Mouse (Mus musculus): Measurements from ENCODE around the gene Tomm5. TPM values are rescaled to one million over a fixed set of nuclear protein-coding genes. Genes with fewer than 3 reads are reported as not detected.

The Tomm5 gene
- polyA plus RNA-seq (2014; fragmentation: Illumina TruSeq; extraction: RNeasy Lipid Tissue Mini Kit (QIAGEN cat#74804); ENCODE audit: low read depth, low replicate concordance), result 129 TPM

GRCm38 (mm10) chr4:45107601-45108277 is at the start of gene Tomm5:
Tomm5 (minus strand) TSS chr4:45108114.

GRCm38 (mm10) chr4:45084021-45084894 is 23.7 kb downstream of the Tomm5 start, which contains the start of gene Fbxo10:
Fbxo10 (minus strand) TSS chr4:45084604.

Other genes with a start within 250 kb of the Tomm5 start
- 14.9 TPM for gene Grhpr, start 126.7 kb downstream of the Tomm5 start, polyA plus RNA-seq (2014; fragmentation: Illumina TruSeq; extraction: RNeasy Lipid Tissue Mini Kit (QIAGEN cat#74804); ENCODE audit: low read depth, low replicate concordance)
- 5.8 TPM for gene Zbtb5, start 95.7 kb downstream of the Tomm5 start, polyA plus RNA-seq (2014; fragmentation: Illumina TruSeq; extraction: RNeasy Lipid Tissue Mini Kit (QIAGEN cat#74804); ENCODE audit: low read depth, low replicate concordance)
- gene Polr1e, start 89.5 kb downstream of the Tomm5 start, polyA plus RNA-seq (2014; fragmentation: Illumina TruSeq; extraction: RNeasy Lipid Tissue Mini Kit (QIAGEN cat#74804); ENCODE audit: low read depth, low replicate concordance), result 11.4 TPM
- 1.9 TPM for gene Fbxo10, start 23.5 kb downstream of the Tomm5 start, polyA plus RNA-seq (2014; fragmentation: Illumina TruSeq; extraction: RNeasy Lipid Tissue Mini Kit (QIAGEN cat#74804); ENCODE audit: low read depth, low replicate concordance)
- 0.12 TPM for gene Frmpd1, start 76.8 kb upstream of the Tomm5 start, polyA plus RNA-seq (2014; fragmentation: Illumina TruSeq; extraction: RNeasy Lipid Tissue Mini Kit (QIAGEN cat#74804); ENCODE audit: low read depth, low replicate concordance)
- 12.3 TPM for gene Trmt10b, start 189.0 kb upstream of the Tomm5 start, polyA plus RNA-seq (2014; fragmentation: Illumina TruSeq; extraction: RNeasy Lipid Tissue Mini Kit (QIAGEN cat#74804); ENCODE audit: low read depth, low replicate concordance)
- gene Dcaf10, start 234.0 kb upstream of the Tomm5 start, polyA plus RNA-seq (2014; fragmentation: Illumina TruSeq; extraction: RNeasy Lipid Tissue Mini Kit (QIAGEN cat#74804); ENCODE audit: low read depth, low replicate concordance), result 24.4 TPM
- 47.1 TPM for gene Exosc3, start 234.6 kb upstream of the Tomm5 start, polyA plus RNA-seq (2014; fragmentation: Illumina TruSeq; extraction: RNeasy Lipid Tissue Mini Kit (QIAGEN cat#74804); ENCODE audit: low read depth, low replicate concordance)

Data from kidney, adult 10 weeks (tissue).